Mouse (Mus musculus) left cerebral cortex, postnatal 25 days (tissue): ENCODE measurements around the gene Htr1d. TPM values are rescaled to one million over a fixed set of nuclear protein-coding genes. Genes with fewer than 3 reads are reported as not detected.

ENCODE experiments used
- total RNA-seq, 2 experiments: library from RNA; stranded (reverse); gene quantifications; 2 replicates each; pipeline ENCODE4 v1.2.3; 2021

The Htr1d gene
- total RNA-seq, 2 experiments from 2014 or later, result 3.8 to 7.4 TPM

Other genes with a start within 250 kb of the Htr1d start
- 1 to 10 TPM; 3.1 to 3.2 TPM for gene Asap3, start 217.2 kb upstream of the Htr1d start, total RNA-seq
- gene Tcea3, start 175.8 kb upstream of the Htr1d start, total RNA-seq, result under 1 TPM; 0.57 to 0.76 TPM
- gene Zfp46, start 138.8 kb upstream of the Htr1d start, total RNA-seq, result 10 to 100 TPM; 54.6 to 64.2 TPM
- 10 to 100 TPM; 81.8 to 83.5 TPM for gene Hnrnpr, start 112.6 kb upstream of the Htr1d start, total RNA-seq
- under 1 TPM; 0.34 to 0.43 TPM for gene 6030445D17Rik, start 38.7 kb downstream of the Htr1d start, total RNA-seq
- 10 to 100 TPM; 80.2 to 85.7 TPM for gene Luzp1, start 46.2 kb downstream of the Htr1d start, total RNA-seq
- gene Kdm1a, start 179.2 kb downstream of the Htr1d start, total RNA-seq, result 10 to 100 TPM; 93.2 to 97.2 TPM
- not detected for gene Tex46, start 186.9 kb downstream of the Htr1d start, total RNA-seq
- not detected for gene Lactbl1, start 199.1 kb downstream of the Htr1d start, total RNA-seq